Mouse (Mus musculus): ENCODE results near the gene Gm11985. TPM values are rescaled to one million over a fixed set of nuclear protein-coding genes. Genes with fewer than 3 reads are reported as not detected.
A peak's percentile ranks its signal among the peaks of the same experiment; 100 is the strongest.

Gm11985 gene
- polyA plus RNA-seq, 1 experiment from 2014 or later = not detected

GRCm38 (mm10) chr11:7215703-7216102, 27.3 kb upstream of the Gm11985 start:
- Histone ChIP-seq H3K4me1 (0 out of 2 replicates have a peak, but pooled peaks cover 6% of the 10 kb centered on the region), H3K27ac (no peak overlapping the region), H3K4me2 (no peak overlapping the region), H3K9me3 (replicated peaks) (no peaks in the 10 kb centered on the region), H3K27me3 (replicated peaks) (peaks cover 54% of the 10 kb centered on the region), H3K4me3 (no peak overlapping the region), H3K36me3 (no peaks in the 10 kb centered on the region), H3K9ac (no peak overlapping the region)
- 8% methylated on average over 8 of the region's 8 CpGs for WGBS (ENCODE audit: insufficient replicate concordance)
- ATAC-seq = no peak

DNA sequence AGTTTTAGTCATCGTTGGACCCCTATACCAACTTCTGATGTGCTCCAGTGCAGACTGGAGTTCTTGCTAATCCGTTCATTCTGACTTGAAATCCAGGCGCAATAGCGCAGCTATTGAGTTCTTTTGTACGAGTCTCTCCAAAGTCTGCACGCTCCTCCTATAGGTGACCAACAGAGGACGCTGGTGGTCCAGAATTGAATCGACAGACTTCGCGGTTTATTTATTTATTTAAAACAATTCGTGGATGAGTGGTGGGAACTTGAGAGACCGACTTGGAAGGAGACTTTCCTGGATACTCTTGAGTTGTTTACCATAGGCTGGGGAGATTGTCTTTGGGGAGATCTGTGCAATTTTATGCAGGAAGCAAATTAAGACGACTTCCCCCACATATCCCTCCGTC, 26.4 kb upstream of the Gm11985 start:
- H3K36me3 ChIP-seq = no peaks in the 10 kb centered on the region
- H3K4me1 ChIP-seq = 0 out of 2 replicates have a peak, but pooled peaks cover 6% of the 10 kb centered on the region
- ATAC-seq = no peak
- H3K27me3 ChIP-seq (replicated peaks) = peaks cover 57% of the 10 kb centered on the region
- H3K4me3 ChIP-seq = no peak overlapping the region
- H3K9me3 ChIP-seq (replicated peaks) = no peaks in the 10 kb centered on the region
- no peak overlapping the region for H3K4me2 ChIP-seq
- H3K9ac ChIP-seq = no peak overlapping the region
- 6% methylated on average over 14 of the region's 14 CpGs for WGBS (ENCODE audit: insufficient replicate concordance)
- no peak overlapping the region for H3K27ac ChIP-seq

GRCm38 (mm10) chr11:7214342-7214660, 25.9 kb upstream of the Gm11985 start:
- Histone ChIP-seq H3K4me2 (peak overlapping the region; percentile 68), H3K9me3 (replicated peaks) (no peaks in the 10 kb centered on the region)

DNA sequence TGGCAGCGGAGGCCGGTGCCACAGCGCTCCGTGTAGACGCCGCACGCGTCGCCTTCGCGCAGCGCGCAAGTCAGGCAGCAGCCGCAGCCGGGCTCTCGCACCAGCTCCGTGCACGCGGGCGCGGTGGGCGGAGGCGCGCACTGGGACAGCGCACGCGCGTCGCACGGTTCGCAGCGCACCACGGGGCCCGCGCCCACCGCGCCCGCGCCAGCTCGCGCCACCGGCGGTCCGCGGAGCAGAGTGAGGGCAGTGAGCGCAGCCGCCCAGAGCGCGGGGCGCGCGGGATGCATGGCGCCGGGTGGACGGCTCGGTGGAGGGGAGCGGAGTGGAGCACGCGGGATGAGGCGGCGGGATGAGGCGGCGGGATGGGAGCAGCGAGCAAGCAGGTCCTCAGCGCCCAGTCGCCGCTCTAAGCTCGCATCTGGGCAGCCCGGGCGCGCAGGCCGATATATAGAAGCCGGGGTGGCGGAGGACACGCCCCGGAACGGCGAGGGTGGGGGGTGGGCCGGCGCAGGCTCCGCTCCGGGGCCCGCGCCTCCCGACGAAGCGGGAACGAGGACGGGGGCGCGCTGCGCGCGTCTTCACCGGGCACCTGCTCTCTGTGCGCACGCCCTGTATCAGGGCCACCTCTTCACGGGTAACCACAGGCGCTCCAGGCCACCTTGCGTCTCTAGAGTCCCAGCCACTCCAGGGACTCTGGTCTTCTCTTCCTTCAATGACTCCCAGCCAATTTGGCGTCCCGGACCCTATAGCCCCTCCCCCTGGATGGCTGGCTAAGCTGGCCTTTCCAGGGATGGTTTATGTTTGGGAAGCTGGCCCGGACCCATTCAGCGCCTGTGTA, 25.4 kb upstream of the Gm11985 start, which contains the start of gene Igfbp3:
TSS of gene Igfbp3 (minus strand) at position 423 of the 841 bp plus-strand sequence.
- Histone ChIP-seq H3K27me3 (replicated peaks) (peaks cover 57% of the 10 kb centered on the region), H3K4me2 (peak within 1 kb of the TSS; percentile 68), H3K27ac (0 out of 2 replicates have a peak within 1 kb of the TSS, but pooled peaks have one; percentile 45), H3K4me3 (peak within 1 kb of the TSS; percentile 52), H3K4me1 (0 out of 2 replicates have a peak, but pooled peaks cover 6% of the 10 kb centered on the region), H3K36me3 (no peaks in the 10 kb centered on the region), H3K9me3 (replicated peaks) (no peaks in the 10 kb centered on the region), H3K9ac (no peak within 1 kb of the TSS; the same call in 1 of the 2 replicates)
- under 1% methylated on average over 85 of the region's 104 CpGs for WGBS (ENCODE audit: insufficient replicate concordance)
- ATAC-seq = peak; percentile 42

More at GRCm38 (mm10) chr11:7214342-7214660, 25.9 kb upstream of the Gm11985 start:
- no peak overlapping the region for H3K9ac ChIP-seq
- no peaks in the 10 kb centered on the region for H3K36me3 ChIP-seq
- H3K27ac ChIP-seq = no peak overlapping the region
- 2% methylated on average over 12 of the region's 12 CpGs for WGBS (ENCODE audit: insufficient replicate concordance)
- ATAC-seq = no peak
- peaks cover 57% of the 10 kb centered on the region for H3K27me3 ChIP-seq (replicated peaks)
- peak overlapping the region; percentile 52 for H3K4me3 ChIP-seq
- H3K4me1 ChIP-seq = 0 out of 2 replicates have a peak, but pooled peaks cover 6% of the 10 kb centered on the region

DNA sequence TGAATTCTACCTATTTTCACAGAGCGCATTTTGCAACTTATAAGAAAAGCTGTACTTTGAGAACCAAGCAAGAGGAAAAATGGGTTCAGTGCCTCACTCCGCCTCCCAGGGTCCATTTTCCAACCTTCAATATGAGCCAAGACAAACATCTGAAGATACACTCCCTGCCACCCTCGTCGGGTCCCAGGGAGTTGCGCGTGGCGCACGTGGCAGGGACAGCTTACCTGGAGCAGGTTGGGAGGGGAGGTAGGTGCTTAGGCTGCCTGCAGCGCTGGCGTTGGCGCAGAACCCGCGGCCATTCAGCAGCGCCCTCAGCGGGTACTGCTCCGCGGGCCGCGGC, 24.8 kb upstream of the Gm11985 start:
- Histone ChIP-seq H3K9ac (no peak overlapping the region; the same call in 1 of the 2 replicates), H3K9me3 (replicated peaks) (no peaks in the 10 kb centered on the region), H3K27ac (no peak overlapping the region), H3K36me3 (no peaks in the 10 kb centered on the region), H3K4me3 (peak overlapping the region; percentile 52), H3K4me1 (0 out of 2 replicates have a peak, but pooled peaks cover 6% of the 10 kb centered on the region), H3K4me2 (peak overlapping the region; percentile 68), H3K27me3 (replicated peaks) (peaks cover 57% of the 10 kb centered on the region)
- 5% methylated on average over 19 of the region's 19 CpGs for WGBS (ENCODE audit: insufficient replicate concordance)
- no peak for ATAC-seq

GRCm38 (mm10) chr11:7212126-7212798, 23.9 kb upstream of the Gm11985 start:
- peaks cover 57% of the 10 kb centered on the region for H3K27me3 ChIP-seq (replicated peaks)
- no peak overlapping the region for H3K9ac ChIP-seq
- H3K4me3 ChIP-seq = peak overlapping the region; percentile 52
- 21% methylated on average over 17 of the region's 17 CpGs for WGBS (ENCODE audit: insufficient replicate concordance)
- H3K9me3 ChIP-seq (replicated peaks) = no peaks in the 10 kb centered on the region
- H3K4me1 ChIP-seq = 0 out of 2 replicates have a peak, but pooled peaks cover 6% of the 10 kb centered on the region
- ATAC-seq = no peak
- H3K4me2 ChIP-seq = peak overlapping the region; percentile 68
- H3K36me3 ChIP-seq = no peaks in the 10 kb centered on the region
- H3K27ac ChIP-seq = no peak overlapping the region

- no peak for ATAC-seq
- 0 out of 2 replicates have a peak, but pooled peaks cover 6% of the 10 kb centered on the region for H3K4me1 ChIP-seq
- 26% methylated on average over 9 of the region's 9 CpGs for WGBS (ENCODE audit: insufficient replicate concordance)
- H3K27me3 ChIP-seq (replicated peaks) = peaks cover 50% of the 10 kb centered on the region
- no peak overlapping the region for H3K9ac ChIP-seq
- no peaks in the 10 kb centered on the region for H3K9me3 ChIP-seq (replicated peaks)
- no peaks in the 10 kb centered on the region for H3K36me3 ChIP-seq
- H3K27ac ChIP-seq = no peak overlapping the region
- no peak overlapping the region for H3K4me2 ChIP-seq
- no peak overlapping the region for H3K4me3 ChIP-seq
Measured at GRCm38 (mm10) chr11:7211211-7211610, 22.8 kb upstream of the Gm11985 start.

DNA sequence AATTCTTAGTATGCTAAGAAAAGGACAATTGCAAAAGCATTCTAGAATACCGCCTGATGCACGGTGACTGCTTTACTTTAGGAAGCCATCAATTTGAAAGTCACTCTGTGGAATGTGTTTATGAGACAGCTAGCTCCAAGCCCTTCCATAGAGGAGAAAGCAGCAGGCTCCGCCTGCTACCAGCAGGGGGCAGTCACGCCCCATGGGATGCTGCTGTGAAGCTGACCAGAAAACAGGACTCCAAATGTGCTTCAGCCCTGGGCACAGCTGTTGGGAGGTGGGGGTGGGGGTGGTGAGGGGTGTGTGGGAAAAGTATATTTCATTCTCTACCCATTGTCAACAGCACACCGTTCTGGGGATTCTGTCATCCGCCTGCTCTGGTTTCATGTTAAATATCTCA, 22.0 kb upstream of the Gm11985 start:
- no peaks in the 10 kb centered on the region for H3K36me3 ChIP-seq
- 0 out of 2 replicates have a peak, but pooled peaks have one; percentile 5 for ATAC-seq
- no peak overlapping the region for H3K9ac ChIP-seq
- no peak overlapping the region for H3K4me3 ChIP-seq
- 20% methylated on average over 6 of the region's 6 CpGs for WGBS (ENCODE audit: insufficient replicate concordance)
- H3K4me1 ChIP-seq = 0 out of 2 replicates have a peak, but pooled peaks cover 6% of the 10 kb centered on the region
- no peak overlapping the region for H3K4me2 ChIP-seq
- peaks cover 46% of the 10 kb centered on the region for H3K27me3 ChIP-seq (replicated peaks)
- H3K9me3 ChIP-seq (replicated peaks) = no peaks in the 10 kb centered on the region
- H3K27ac ChIP-seq = no peak overlapping the region

GRCm38 (mm10) chr11:7203846-7204245, 15.5 kb upstream of the Gm11985 start:
- no peak for ATAC-seq
- Histone ChIP-seq H3K9me3 (replicated peaks) (no peaks in the 10 kb centered on the region), H3K27me3 (replicated peaks) (no peaks in the 10 kb centered on the region), H3K27ac (no peak overlapping the region), H3K4me3 (no peak overlapping the region), H3K36me3 (no peaks in the 10 kb centered on the region), H3K4me2 (no peak overlapping the region), H3K4me1 (no peaks in the 10 kb centered on the region), H3K9ac (no peak overlapping the region)
- WGBS (ENCODE audit: insufficient replicate concordance) = 71% methylated on average over 9 of the region's 9 CpGs

DNA sequence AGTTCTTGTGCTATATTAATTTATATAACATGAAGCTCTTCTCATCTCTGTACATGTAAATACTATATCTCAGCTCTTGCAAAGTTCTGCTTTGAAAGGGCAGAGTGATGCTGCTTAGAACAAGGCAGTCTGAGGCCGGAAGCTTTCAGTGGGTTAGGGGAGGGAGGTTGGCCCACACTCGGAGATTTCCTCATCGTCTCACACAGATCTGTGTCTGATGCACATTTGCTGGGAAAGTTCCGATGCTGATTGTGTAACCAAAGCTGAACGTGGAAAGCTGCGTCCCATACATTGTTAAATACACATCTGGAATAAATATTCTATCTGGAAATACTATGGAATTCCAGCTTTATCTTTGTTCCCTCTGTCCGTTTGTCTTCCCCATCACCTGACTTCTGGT, 13.8 kb upstream of the Gm11985 start:
- H3K4me1 ChIP-seq = no peaks in the 10 kb centered on the region
- no peak overlapping the region for H3K4me3 ChIP-seq
- H3K36me3 ChIP-seq = no peaks in the 10 kb centered on the region
- no peak overlapping the region for H3K27ac ChIP-seq
- no peaks in the 10 kb centered on the region for H3K9me3 ChIP-seq (replicated peaks)
- H3K4me2 ChIP-seq = no peak overlapping the region
- no peak for ATAC-seq
- H3K9ac ChIP-seq = no peak overlapping the region
- 57% methylated on average over 7 of the region's 7 CpGs for WGBS (ENCODE audit: insufficient replicate concordance)
- H3K27me3 ChIP-seq (replicated peaks) = no peaks in the 10 kb centered on the region

DNA sequence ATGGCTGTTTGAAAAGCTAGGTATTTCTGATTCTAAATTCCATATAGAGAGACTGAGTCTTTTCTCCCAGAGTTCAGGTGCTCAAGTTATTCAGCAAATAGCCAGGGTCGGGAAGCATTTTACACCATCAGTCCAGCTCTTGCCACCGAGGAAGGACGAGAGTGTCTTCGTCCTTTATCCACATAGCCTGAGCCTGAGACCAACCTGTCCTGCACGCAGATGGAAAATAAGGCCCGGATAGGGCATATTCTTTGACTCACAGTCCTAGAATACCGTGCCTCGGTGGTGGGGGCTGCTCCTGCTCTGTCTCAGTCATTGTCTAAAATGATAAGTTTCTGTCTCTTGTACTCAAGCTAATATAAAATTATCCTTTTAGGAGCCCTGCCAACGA, 12.0 kb upstream of the Gm11985 start:
- WGBS (ENCODE audit: insufficient replicate concordance) = 66% methylated on average over 9 of the region's 9 CpGs
- H3K4me3 ChIP-seq = no peak overlapping the region

More for the DNA sequence above, 12.0 kb upstream of the Gm11985 start:
- Histone ChIP-seq H3K4me1 (no peaks in the 10 kb centered on the region), H3K9me3 (replicated peaks) (no peaks in the 10 kb centered on the region), H3K36me3 (no peaks in the 10 kb centered on the region), H3K27ac (no peak overlapping the region), H3K4me2 (no peak overlapping the region), H3K27me3 (replicated peaks) (no peaks in the 10 kb centered on the region), H3K9ac (no peak overlapping the region)
- ATAC-seq = no peak
